Mouse (Mus musculus): Measurements from ENCODE around the gene Snrpd3.

DNA sequence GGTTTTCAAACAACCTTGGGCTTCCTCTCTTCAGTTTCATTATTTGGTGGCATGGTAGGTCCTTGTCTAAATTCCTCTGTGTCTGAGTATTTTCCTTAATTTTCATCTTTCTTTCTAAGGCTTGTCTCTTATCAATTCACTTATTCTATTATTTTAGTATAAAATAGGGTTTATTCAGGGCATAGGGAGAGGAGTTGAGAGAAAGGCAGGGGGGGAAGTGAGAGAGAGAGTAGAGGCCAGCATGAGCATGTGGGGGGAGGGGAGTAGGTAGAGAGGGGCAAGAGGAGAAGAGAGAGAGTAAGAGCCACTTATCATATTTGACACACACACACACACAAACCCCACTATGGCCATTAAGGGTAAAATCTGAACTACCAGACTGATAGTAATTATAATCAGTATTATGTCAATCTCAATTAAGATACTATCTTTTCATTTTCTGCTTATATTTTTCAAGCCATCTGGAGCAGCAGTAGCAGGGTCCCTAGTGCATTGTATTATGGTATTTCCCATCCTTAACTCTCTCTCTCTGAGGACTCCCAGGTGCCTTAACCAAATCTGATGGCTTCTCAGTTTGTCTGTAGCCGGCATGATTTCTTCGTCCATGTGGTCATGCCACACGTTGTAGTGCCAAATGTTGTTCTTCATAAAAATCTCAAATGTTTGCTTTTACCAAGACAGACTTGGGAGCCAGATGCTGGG lies 26.0 kb upstream of the Snrpd3 start:
- TF ChIP-seq GATA1 (IDR thresholded peaks at IDR 0.05; ENCODE audit: borderline replicate concordance, low read length) (no peak), FLI1 (IDR thresholded peaks at IDR 0.05; ENCODE audit: low read length) (no peak)
